Mouse (Mus musculus): ENCODE measurements at regions not wholly inside any gene's neighbourhood (a gene's known extent, or its start where the extent isn't known, plus 50 kb on each side); places are given as distances from the start of the nearest gene placed in this dataset.
"Not testable (repeated sequence)": the region's sequence is repeated elsewhere in the genome, so short reads cannot be mapped to it uniquely, and the experiment has no call there.

DNA sequence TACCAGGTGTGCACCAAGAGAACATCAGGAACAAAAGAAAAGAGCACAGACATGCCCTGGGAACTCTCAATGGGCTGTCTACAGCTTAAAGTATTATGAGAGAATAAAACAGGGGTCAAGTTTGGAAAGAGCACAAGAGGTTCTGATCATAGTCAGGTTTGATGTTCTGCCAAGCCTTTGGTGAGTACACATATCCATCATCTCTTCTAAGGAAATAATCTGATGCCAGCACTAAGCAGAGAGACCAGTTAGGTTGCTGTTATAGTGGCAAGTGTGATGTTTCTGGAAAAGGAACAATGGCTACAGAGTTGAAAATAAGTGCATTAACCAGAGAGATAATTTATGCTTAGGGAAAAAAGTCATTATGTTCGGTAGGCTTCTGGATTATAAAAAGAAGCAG lies 136.9 kb upstream of the Gm11146 start:
- ATAC-seq (ENCODE audit: poor library complexity, severe bottlenecking) = no peak

DNA sequence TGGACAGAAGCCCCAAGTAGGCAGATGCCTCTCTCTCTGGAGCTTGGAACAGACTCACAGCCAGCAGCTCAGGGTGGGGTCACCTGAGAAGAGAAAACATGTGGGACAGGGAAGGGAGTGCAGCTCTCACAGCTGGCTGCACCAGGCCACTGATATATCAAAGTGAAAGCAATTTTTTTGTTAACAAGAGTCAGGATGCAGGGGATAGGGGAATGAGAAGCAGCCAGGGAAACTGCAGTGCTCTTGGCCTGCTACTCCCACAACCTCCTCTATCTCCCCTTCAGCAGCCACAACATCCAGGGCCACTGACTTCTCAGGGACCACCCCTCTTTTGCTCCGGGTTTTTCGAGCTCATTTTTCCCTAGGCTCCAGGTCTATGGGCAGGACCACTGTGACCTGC lies 117.5 kb upstream of the Gm11146 start:
- ATAC-seq (ENCODE audit: poor library complexity, severe bottlenecking) = no peak

DNA sequence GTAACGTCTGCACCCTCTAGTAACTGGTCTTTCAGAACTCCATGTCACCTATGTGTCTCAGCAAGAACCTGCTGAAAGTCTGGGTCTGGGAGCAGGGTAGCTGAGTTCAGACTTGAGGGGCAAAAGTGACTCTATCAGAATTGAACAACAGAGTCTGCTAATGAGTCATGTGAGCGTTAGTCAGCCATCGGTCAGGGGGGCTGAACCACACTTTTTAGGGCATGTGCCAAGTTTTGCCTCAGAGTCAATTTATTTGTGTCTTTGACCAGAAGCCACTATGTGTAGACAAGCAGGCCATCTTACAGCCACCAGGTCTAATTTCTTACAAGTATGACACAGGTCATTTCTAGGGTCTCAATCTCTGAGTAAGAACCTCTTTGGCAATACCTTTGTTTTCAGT lies 115.9 kb upstream of the Gm11146 start:
- ATAC-seq (ENCODE audit: poor library complexity, severe bottlenecking) = not testable (repeated sequence)

DNA sequence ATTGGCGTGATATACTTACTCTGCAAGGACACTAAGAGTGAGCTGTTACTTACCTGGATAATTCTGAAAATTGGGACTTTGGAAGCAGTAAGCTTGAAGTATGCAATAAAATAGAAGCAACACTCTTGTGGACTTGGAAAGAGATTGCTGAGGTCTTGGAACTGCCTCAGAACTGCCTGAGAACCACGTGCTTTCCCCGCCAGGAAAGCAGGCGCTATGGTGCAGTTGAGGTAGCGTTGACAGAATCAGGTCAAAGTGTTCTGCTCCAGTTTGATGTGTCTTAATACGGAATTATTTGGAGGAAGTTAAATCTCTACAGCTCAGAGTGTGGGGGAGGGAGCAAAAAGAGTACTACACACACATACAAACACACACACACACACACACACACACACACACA lies 102.8 kb upstream of the Gm11146 start:
- no peak for ATAC-seq (ENCODE audit: poor library complexity, severe bottlenecking)

DNA sequence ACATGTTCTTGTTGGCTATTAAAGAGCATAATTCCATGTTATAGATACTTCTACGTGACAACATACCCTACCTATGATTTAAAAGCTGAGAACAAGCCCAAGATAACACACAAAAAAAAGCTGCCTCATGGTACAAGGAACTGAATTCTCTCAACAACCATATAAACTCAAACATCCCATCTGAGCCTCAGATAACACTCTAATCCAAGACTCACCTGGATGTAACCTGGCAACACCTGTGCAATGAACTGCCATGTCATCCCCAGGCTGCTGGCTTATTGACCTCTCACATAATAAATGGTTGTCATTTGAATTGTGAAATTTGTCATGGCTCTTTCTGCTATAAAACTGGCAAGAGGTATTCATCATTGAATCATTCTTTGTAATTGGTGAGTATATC lies 93.5 kb upstream of the Gm11146 start:
- no peak for ATAC-seq (ENCODE audit: poor library complexity, severe bottlenecking)

DNA sequence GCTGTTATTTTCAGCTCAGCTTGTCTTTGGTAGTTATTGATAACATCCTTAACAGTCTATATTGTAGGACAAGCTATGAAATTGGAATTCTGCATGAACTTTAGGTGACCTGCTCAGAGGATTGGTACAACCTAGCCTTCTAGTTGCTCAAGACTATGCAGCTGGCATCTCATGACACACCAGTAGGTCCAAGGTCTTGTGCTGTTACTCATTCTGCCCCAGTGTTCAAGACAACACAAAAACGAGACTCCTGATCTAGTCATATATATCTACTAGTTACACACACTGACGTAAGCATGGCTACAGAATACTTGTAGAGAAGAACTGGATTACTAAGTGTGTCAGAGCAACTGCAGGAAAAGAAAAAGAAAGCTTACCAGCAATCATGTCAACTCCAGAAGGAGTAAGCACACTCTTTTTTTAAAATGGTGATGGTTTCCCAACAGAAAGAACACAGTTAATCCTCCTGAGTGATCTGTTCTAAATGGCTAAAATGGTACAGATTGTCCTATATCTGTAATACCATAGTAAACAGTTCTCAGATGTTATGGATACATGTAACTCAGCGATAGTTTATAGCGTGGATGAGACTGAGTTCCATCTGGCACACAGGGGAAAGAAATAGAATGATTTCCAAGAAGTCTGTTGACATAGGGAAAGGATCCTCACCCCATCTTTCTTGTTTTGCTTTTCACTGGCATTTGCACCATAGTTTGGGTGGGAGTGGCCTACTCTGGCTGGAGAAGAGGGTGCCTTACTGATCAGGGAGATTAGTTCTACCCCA lies 85.4 kb upstream of the Gm11146 start:
- no peak for ATAC-seq (ENCODE audit: poor library complexity, severe bottlenecking)

DNA sequence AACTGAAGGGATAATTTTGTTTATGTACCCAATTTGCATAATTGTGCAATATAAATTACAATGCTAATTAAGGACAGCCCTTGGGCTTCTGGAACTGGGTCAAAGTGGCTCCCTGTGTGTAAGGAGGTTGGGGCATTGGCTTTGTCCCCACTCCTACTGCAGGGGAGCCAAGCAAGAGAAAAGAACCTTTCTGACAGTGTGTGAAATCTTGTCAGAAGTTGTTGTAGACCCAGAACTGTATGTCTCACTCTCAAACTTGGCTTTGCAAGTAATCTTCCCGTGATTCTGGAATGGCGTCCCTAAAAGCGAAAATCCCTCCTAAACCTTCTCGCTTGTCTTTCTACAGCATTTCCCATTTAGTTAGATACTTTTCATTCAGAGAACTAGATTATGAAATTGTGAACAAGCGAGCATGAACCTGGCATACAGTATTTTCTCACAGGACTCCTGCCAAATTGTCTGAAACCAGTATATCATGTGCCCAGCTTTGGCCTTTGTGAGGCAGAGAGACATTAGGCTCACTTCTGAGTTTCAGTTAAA lies 83.8 kb upstream of the Gm11146 start:
- no peak for ATAC-seq (ENCODE audit: poor library complexity, severe bottlenecking)

DNA sequence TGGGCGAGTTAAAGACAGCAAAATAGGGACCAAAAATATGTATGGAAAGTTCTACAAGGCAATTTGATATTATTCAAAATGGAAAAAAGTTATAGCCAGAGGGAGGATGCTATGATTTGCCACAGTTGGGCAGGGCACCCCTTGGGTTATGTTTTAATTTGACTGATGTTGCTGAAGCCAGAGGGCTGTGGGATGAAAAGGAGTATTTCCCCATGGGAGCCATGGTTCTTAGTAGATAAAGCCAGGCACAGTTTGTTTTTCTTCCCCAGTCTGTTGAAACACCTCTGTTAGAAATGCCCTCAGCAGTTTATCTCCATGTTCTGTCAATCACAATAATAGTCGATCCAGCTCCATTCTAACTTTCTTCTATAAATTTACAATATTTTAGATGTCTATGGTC lies 82.6 kb upstream of the Gm11146 start:
- ATAC-seq (ENCODE audit: poor library complexity, severe bottlenecking) = no peak

DNA sequence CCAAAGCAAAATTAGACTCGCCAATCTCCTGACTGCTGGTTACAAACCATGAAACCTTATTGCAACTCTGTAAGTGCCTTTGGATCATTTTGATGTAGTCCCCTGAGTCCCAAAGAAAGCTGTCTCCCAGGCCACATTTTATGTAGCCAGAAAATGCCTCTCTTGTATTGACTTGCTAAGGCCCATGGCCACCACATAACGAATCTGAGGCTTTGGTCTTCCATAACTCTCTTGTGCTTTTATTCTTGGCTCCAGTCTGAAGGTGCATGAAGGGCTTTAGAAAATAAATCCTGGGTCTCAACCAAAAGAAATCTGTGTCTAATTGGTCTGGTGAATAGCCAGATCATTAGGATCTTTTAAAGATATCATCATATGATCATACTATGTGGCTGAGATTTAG lies 77.3 kb upstream of the Gm11146 start:
- no peak for ATAC-seq (ENCODE audit: poor library complexity, severe bottlenecking)

DNA sequence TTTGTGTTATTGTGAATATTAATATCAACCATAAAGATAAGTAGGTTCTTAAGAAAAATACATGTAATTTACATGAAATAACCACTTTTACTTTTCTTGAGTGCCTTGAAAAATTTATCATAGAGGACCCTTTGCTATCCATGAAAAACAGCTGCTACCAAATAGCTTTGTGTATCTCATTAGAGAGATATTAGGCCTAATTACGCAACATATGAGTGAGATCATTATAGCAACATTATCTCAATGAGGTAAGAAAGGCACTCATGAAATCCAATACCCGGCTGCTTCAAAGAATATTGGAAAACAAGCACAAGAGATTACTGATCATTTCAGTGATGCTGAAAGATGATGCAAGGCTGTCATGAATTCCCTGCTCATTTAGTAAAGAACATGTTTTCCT lies 74.9 kb upstream of the Gm11146 start:
- no peak for ATAC-seq (ENCODE audit: poor library complexity, severe bottlenecking)

DNA sequence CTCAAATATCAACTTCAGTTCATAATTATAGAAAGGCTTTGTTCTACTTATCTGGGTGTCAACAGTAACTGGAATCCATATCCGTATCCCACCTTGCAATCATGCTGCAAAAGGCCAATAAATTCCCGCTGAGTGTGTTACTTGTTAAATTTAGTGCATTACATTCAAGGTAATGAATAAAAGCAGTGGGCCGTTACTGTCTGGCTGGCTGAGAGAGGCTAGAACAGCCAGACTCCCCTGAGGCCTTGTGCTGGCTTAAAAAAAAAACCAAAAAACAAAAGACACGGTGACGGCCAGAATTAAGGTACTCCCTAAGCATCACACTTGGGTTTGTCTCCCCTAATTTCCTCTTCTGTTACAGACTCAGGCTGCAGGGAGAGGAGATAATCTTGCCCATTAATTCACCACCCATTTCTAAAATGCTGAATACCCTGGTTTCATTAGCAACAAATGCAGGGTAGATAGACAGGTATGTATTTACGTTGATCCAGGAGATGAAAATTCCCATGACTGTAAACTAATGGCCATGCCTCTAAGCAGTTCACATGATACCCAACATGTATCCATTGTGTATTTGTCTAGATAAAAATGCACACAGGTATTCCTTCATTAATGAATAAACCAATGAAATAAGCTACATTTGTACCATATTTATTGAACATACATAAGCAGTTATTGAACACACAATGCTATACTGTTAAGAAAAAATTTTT lies 74.1 kb upstream of the Gm11146 start:
- ATAC-seq (ENCODE audit: poor library complexity, severe bottlenecking) = no peak

DNA sequence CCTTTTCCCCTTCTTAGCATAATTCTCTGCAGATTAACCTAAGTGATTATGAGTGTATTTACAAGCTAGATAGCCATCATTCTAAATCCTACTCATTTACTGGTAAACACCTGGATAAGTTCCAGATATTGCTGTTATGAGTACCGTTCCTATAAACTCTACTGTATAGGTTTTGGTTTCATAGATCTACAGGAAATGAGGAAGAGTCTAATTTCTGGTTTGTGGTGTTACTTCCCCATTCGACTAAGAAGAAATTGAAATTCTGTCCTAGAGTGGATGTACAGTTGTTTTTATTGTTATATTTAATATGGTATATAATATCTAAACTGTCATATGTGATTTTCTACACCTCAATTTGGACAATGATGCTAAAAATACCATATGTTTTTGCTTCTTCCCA lies 69.4 kb upstream of the Gm11146 start:
- ATAC-seq (ENCODE audit: poor library complexity, severe bottlenecking) = peak; percentile 64

DNA sequence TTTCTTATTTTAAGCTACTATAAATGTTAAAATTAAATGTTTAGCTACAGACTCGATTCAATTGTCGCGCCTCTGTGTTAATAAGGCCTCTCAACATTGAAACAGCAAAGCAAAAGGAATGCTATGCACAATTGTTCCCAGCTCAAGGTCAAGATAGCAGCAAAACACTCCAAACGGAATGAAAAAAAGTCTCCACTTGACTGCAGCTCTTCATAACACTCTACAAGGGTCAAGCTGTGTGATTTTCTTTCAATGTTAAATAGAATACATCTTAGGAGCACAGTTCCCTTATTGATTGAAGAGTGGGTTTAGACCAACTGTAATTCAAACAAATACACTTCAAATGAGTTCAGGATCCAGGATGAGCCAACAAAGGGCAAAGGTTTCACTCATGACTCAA lies 63.9 kb upstream of the Gm11146 start:
- ATAC-seq (ENCODE audit: poor library complexity, severe bottlenecking) = no peak

DNA sequence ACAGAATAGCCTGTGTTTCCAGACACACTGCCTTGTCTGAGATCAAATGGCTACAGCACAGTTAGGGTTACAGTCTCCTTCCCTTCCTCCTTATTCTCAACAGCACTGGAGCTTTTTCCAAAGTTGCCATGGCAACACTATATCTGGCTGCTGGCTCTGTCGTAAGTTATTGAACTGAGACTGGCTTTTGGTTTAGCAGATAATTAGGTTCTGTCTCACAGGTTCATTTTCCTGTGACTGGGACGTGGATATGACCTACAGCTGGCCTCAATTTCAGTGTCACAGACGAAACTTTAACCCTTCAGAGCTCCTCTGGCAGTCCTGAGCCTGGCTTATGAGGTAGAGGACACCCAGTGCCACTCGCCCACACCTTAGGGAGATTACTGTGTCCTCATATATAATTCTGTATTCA lies 60.2 kb upstream of the Gm11146 start:
- ATAC-seq (ENCODE audit: poor library complexity, severe bottlenecking) = no peak

DNA sequence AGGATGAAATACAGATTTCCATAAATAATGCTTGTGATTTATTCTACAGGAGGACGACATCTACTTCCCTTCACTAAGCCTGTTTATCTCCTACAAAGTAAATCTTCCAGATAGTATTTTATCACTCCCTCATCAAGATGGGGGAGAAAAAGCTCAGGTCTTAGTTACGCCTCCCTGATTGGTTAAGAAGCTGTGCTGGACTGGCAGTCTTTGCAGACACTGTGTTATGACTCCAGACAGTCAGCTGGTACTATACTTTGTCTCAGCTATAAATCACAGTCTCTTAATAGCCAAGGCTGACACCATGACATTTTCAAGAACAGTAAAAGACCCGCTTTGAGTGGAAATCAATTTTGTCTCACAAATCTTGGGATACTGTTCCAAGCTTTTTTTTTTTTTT lies 51.4 kb upstream of the Gm11146 start:
- ATAC-seq (ENCODE audit: poor library complexity, severe bottlenecking) = no peak
